Mouse (Mus musculus) kidney, postnatal 10 days (tissue): ENCODE measurements around the gene C1qbp.

ENCODE experiments used
- DNase-seq: peaks from one replicate; pipeline ENCODE4 v3.0.0; 2021; ENCODE audit warnings: mixed read lengths

Gene C1qbp

DNA sequence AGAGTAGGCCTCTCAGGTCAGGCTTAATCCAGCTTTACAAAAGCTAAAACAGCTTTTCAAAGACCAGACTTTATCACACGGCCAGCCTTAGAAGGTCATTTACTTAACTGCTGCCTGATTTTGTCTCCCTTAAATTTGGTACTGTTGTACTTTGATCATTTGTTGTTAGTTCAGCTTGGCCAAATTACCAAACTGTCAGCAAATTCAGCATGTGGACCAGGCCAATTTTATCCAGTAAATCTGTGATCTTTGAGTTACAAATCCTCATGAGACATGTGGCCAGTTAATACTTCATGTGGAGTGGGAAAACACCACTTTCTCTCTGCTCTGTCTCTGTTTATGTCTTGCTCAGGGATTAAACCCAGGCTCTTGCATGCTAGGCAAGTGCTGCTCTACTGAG lies 10.2 kb downstream of the C1qbp start:
- DNase-seq, result no peak

DNA sequence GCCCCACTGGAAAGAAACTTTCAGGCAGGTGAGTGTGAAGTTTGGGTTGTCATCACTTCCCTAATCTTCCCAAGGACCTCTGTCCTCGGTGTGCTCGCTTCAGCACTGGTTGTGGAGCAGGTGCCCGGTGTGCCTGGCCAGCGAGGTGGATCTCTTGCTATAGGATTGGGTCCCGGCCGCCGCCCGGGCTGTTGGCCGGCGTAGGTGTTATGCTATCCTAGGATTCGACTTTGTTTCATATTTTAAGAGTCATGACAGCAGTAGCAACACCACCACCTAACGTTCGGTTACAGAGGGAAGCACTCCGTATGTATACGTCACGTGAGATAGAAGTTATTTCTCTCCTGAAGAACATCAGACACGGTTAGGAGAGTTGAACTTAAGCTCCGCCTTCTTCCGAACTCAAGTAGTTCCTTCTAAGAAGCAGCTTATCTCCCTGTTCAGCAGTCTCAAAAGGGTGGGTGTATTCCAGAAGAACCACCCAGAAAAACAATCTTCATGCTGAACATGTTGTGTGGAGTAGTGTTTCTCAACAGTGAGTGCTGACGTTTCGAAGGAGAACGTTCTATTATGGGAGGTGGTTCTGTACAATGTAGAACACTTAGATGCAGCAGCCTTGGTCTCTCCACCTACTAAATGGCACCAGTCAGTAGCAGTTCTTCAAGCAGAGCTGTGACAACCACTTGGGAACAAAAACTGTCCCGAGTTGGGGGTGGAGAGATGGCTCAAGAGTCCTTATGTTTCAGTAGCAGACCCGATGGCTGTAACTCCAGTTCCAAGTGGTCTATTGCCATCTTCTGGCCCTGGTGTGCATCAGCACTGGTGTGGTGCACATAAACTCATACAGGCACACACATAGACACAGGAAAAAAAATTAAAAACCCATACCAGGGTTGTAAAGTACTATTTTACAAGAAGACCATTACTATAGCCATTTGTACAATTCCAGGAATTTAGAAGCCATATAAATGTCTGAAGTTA lies 12.0 kb downstream of the C1qbp start:
- DNase-seq, result no peak

DNA sequence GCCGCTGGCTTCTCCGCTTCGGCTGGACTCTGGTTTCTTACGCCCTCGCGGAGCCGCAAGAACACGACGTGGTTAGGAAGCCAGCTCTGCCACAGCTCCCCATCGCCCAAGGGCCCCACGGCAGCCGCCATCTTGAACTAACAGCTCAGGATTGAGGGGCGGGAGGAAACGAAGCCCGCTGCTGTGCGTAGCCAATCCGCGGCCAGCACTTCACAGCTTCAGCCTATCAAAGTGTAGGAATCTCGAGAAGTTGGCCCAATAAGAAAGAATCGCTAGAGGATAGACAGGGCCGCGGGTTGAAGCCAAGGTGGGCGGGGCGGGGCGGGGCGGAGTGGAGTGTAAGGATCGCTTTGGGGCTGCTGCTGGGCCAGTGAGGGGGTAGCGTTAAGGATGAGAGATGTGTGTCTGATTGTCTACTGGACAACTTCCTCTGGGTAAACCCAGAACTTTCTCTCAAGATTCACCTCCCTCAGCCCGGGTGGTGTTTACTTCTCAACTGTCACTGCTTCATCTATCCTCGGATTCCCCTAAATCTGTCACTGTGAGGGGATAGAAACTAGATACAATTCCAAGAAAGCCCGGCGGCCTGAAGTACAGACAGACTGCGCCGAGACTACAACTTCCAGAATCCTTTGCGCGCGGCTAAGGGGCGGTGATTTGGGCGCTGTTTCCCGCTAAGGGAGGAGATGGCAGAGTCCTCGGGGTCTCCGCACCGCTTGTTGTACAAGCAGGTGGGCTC lies 12.8 kb downstream of the C1qbp start, which contains the start of the genes Nup88 and Rpain:
Gene Nup88, minus strand, starts transcription at position 153 of the 739 bp plus-strand sequence.
Gene Rpain, plus strand, starts transcription at position 393 of the 739 bp plus-strand sequence.
- DNase-seq, result peak; percentile 95

DNA sequence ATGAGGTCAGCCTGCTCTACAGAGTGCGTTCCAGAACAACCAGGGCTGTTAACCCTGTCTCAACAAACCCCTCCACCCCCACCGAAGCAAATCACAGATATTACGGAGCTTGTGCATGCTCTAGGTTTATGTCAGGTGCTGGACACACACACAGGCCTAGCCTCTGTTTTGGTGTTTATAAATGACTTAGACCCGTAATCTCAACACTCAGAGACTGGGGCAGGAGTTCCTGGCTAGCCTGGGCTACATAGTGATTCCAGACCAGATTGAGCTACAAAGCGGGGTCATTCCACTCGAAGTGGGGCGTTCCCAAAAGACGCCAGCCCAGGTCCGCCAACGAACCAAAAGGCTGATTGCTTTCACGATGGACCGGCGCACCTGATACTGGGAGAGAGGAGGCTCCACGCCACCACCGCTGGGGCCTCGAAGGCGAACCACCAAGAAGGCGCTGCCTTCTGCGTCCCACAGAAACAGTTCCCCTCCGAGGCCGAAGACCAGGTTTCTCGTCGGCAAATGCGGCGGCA lies 13.5 kb downstream of the C1qbp start:
- no peak for DNase-seq

DNA sequence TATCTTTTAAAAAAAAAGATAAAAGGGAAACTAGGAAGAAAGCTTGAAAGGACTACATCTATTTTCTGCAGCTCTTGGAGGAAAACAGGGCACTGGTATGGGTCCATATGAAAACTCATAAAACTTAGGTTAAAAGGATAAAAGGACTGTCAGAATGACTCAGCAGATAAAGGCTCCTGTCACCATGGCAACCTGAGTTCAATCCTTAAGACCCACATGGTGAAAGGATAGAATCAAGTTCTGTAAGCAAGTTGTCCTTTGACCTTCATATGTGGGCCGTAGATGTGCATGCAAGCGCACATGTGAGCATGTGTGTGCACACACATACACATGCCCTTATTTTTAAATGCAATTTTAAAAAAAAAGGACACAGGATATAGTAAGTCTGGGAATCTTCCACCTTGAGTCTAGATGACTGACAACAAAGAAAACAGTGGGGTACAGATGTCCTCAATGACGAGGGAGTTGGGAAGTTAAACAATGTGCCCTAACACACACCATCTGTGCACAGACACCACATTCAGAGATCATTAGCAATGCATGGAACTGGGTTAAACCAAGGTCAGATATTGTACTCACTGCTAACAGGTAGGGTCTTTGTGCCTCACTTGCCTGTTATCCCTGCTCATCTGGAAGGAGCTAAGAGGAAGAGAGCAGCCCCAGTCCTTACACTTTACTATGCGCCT lies 18.5 kb downstream of the C1qbp start:
- DNase-seq, result no peak

DNA sequence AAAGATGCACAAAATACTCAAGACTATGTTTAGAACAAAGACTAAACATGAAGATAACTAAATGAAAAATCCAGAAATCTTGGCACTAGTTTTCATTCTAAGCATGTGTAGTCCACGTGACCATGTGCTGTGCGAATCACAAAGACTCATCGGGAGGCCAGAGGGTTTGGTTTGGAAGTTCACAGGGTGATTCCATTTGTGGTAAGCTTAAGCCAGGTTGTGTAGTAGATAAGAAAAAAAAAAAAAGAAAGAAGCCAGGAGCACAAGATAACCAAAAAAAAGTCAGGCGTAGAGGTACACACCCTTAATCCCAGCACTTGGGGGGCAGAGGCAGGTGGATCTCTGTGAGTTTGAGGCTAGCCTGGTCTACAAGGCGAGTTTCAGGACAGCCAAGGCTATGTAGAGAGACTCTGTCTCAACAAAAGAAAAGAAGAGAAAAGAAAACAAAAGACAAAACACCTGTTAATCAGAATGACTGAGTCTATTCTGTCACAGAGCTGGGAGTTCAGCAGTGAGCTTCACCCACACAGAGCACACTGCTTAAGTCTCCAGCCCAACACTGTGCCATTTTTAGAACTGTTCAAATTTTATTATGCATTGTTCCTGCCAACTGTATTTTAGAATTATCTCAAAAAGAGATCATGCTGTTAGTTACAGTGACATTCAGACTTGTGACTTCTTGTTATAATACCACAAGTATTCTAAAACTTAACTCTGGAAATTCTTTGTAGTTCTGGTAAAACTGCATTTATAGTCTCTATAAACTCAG lies 21.9 kb downstream of the C1qbp start:
- DNase-seq, result no peak

DNA sequence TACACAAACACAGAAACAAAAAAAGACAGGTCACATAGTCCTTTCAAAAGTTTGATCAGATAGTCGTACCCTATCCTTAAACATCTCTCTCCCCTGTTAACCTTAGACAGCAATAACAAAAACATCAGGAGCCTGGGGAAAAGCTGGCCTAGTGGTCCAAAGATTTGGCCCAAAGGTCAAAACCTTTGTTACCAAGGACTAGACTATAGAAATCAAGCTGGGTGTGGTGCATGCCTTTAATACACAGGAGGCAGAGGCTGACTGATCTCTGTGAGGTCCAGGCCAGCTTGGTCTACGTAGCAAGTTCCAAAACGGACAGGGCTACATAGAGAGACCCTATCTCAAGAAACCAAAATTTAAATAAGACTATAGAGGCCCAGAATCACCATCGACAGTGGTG lies 28.1 kb downstream of the C1qbp start:
- no peak for DNase-seq

DNA sequence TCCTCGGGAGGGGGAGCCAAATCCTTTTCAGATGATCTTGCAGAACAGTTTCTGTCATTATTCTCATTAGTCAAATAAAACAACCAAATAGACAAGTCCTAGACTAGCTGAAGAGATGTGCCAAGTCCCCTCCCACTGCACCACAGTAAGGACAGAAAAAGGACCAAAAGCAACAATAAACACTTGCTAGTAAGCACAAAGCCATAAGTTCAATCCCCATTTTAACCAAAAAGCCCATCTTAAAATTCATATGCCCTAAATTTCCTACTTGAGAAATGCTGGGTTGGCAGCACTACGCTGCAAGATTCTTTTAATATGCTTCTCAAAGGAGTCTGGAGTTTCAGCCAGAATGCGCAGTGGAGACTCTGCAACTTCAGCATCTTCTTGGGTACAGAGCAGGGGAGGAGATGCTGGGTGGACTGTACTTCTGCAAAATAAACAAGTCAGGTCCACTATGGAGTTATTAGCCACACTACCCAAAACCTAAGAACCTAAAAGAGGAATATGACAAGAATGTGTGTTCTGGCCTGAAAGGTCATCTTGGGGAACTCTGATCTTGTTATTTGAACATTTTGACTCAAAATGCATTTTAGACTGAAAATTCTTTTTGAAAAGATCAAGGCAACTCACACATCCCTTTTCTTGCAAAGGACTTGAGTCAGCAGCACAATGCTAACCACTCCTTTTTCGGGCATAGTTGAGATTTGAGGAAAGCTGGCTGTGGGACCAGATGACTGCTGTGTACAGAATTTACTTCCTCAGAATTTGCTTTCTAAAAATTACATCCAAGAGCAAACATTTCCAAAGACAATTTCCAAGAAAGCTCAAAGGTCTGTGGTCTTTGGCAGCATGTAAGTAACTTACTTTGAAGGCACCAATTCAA lies 37.6 kb downstream of the C1qbp start:
- DNase-seq, result no peak

DNA sequence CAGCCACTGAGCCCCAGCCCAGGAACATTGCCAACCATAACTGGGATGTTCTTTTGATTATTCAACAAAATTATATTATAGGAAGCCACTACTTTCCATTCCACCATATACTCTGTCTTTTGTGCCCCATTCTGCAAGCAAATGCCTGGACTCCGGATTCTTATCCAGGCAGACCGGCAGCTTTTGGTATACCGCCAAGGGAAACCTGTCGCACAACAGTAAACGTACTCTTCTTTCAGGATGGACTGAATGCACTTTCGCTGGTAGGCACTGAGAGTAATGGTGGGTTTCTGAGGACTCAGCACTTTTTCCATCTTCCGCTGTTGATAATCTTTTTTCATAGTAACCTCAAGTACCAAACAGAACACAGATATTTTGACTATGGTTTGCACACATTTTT lies 39.2 kb downstream of the C1qbp start:
- no peak for DNase-seq

DNA sequence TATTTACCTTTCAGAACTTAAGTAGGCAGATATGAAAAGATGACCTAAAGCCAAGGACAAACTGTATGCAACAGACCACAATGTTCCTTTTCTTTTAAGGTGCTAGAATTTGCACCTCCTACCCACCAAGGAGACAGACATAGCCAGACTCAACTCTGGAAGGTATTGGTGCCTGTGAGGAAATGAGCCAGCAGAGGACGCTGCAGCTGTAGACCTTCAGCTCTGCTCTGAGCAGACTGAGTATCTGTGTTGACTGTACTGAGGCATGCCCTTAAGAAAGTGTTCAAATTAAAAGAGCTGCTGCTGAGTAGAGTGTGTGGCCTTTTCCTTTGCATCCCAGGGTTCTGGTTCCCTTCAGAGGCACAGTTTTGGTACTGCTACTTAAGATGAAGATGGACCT lies 40.2 kb downstream of the C1qbp start:
- DNase-seq, result no peak

DNA sequence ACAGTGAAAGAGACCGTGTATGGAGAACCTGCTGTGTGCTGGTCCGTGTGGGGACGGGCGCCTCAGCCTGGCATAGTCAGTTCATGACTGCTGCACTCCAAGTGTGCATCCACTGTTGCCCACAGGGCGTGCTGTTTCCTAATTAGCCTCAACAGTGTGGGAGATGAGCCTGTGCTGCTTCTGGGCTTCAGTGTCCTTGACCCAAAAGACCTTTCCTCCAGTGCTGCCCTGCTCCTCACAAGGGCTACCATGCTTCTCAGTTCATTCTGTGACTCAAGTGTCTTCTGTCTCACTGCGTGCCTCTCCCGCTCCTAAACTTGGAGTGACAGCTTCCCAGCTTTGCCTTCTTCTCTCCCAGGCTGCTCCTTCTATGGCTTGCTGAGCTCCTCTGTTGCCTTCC lies 47.5 kb downstream of the C1qbp start:
- no peak for DNase-seq

DNA sequence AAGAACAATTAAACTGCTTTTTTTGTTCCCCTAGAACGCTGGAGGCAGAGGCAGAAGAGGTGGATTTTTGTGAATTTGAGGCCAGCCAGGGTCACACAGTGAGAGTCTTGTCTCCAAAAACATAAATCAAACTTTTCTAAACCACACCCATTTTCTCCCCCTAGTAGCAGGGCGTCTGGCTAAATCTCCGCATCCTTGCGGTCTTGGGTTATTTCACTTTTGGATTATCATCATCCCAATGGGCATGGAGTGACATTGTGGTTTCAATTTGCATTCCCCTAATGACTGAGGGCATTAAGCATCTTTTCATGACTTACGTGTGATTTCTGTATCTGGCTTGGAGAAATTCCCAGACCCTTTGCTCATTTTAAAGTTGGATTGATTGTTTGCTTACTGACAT lies 51.4 kb downstream of the C1qbp start:
- no peak for DNase-seq
